8 mouse cellular contexts compared by ENCODE assay signal in genomic region chr7:80342858-80343257, GRCm38 (mm10). TPM values are rescaled to one million over a fixed set of nuclear protein-coding genes. Genes with fewer than 3 reads are reported as not detected.
DNase-seq lines count a peak whose midpoint lies in the region; ATAC-seq lines count a peak whose summit lies in the region.

TSS of gene Hddc3 (plus strand) at chr7:80343104.

- H3K4me1 ChIP-seq in forebrain, embryonic 14.5 days (ENCODE audit: control insufficient read depth, insufficient read depth, low read length): peaks cover 29% of the 10 kb centered on the region
- H3K4me1 ChIP-seq in neural tube, embryonic 15.5 days: peaks cover 48% of the 10 kb centered on the region

- peak within 1 kb of the TSS; percentile 77 for H3K27ac ChIP-seq in forebrain, embryonic 14.5 days (ENCODE audit: low read depth, low read length)
- H3K27ac ChIP-seq in neural tube, embryonic 15.5 days (replicated peaks): peak within 1 kb of the TSS; percentile 83

- intact Hi-C loops in heart, postnatal 14 days (cut with DNase I): no loop called here

- peak; percentile 95 for DNase-seq in ES-CJ7 (ENCODE audit: low read depth, low spot score)
- DNase-seq in cerebellum, adult 11 months: peak; percentile 94
- DNase-seq in forebrain, embryonic 14.5 days (ENCODE audit: low spot score): peak; percentile 98
- peak; percentile 94 to 97 for DNase-seq in heart, postnatal 14 days
- DNase-seq in layer of hippocampus, adult 11-12 months (ENCODE audit: low spot score): peak; percentile 97
- DNase-seq in lung, adult 18-20 months: peak; percentile 92 to 95
- DNase-seq in testis, postnatal 14 days (ENCODE audit: low spot score): peak; percentile 88

- ATAC-seq in forebrain, embryonic 14.5 days: peak; percentile 44
- peak; percentile 22; the same call in 1 of the 2 replicates for ATAC-seq in neural tube, embryonic 15.5 days (ENCODE audit: low FRiP score)

- 0 out of 2 replicates have a peak, but pooled peaks cover under 1% of the 10 kb centered on the region for H3K36me3 ChIP-seq in forebrain, embryonic 14.5 days (ENCODE audit: control insufficient read depth, insufficient read depth, low read length)
- H3K36me3 ChIP-seq in neural tube, embryonic 15.5 days: no peaks in the 10 kb centered on the region

- peak within 1 kb of the TSS; percentile 46 for H3K4me3 ChIP-seq in forebrain, embryonic 14.5 days (ENCODE audit: low read depth, low read length)
- H3K4me3 ChIP-seq in neural tube, embryonic 15.5 days (replicated peaks): peak within 1 kb of the TSS; percentile 46

- 1% methylated on average over 25 of the region's 25 CpGs for WGBS in forebrain, embryonic 14.5 days
- WGBS in neural tube, embryonic 15.5 days: 1% methylated on average over 25 of the region's 25 CpGs

- peak within 1 kb of the TSS; percentile 67 for H3K4me2 ChIP-seq in forebrain, embryonic 14.5 days (ENCODE audit: low read length)
- peak within 1 kb of the TSS; percentile 78 for H3K4me2 ChIP-seq in neural tube, embryonic 15.5 days

- H3K27me3 ChIP-seq in forebrain, embryonic 14.5 days (replicated peaks; ENCODE audit: control insufficient read depth, insufficient read depth, low read length): no peaks in the 10 kb centered on the region
- no peaks in the 10 kb centered on the region for H3K27me3 ChIP-seq in neural tube, embryonic 15.5 days (replicated peaks)

- peak within 1 kb of the TSS; percentile 78 for H3K9ac ChIP-seq in forebrain, embryonic 14.5 days (ENCODE audit: low read length)
- peak within 1 kb of the TSS; percentile 60 for H3K9ac ChIP-seq in neural tube, embryonic 15.5 days (replicated peaks)

- H3K9me3 ChIP-seq in forebrain, embryonic 14.5 days (replicated peaks; ENCODE audit: control insufficient read depth, low read length): no peaks in the 10 kb centered on the region
- H3K9me3 ChIP-seq in neural tube, embryonic 15.5 days (replicated peaks): no peaks in the 10 kb centered on the region

RNA-seq across cellular contexts. Expression of gene Hddc3, which starts in this region (rescaled TPM):
- 27.2 and 30.7 TPM in 2 replicates for polyA plus RNA-seq in forebrain, embryonic 14.5 days (2014; fragmentation: Nextera tagmentation; extraction: Ambion mirVana)
- total RNA-seq in heart, postnatal 14 days (2021): 10 to 100 TPM; 29.7 to 31.3 TPM
- polyA plus RNA-seq in neural tube, embryonic 15.5 days (2015; fragmentation: Nextera tagmentation; extraction: Ambion mirVana): 20.7 and 20.8 TPM in 2 replicates

Comparison
In these comparisons a context has a peak if more than half of its experiments do, and no peak if none do; other contexts are left out.
1. Peak in every context shown above with its lines: DNase-seq, ATAC-seq, H3K4me3 ChIP-seq and H3K27ac ChIP-seq.